Comparison of ENCODE assay signal across 8 mouse cellular contexts in the genomic region with DNA sequence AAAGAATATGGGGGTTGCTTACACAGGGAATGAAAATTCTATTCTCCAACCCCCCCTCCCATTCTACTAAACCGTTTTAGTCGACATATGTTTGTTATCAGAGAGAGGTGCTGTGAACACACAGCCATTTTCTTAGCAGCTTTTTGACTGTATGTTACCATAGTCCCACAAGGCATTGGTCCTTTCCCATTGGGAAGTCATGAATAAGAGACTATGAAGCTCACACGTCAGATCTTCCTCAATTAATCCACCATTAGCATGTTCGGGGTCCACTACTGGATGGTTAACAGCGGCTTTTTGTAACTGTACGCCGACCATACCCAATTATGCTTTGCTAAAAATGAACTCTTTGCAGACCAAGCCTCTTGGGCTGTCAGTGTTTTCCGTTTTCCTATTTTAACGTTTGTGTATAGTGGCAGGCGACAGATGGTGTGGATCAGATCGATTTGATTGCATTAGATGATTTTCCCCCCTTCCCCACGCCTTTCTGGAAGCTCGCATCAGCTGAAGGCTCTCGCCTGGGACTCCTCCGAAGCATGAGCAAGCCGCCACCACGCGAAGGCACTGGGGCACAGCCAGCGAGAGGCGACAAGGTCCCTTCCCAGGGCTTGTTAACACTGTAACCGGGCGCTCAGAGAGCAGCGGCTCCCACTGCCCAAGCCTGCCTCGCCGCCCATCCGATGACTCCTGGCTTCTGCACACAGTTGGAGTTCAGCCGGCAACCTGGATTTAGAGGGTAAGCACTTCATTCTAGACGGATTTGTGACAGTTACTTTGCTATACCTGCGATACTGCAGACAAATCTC.
DNase-seq lines count a peak whose midpoint lies in the region; ATAC-seq and TF ChIP-seq lines count a peak whose summit lies in the region.

No protein-coding gene starts in this region.

- DNase-seq in heart, postnatal 10 days = no peak
- DNase-seq in adrenal gland, postnatal 10 days = peak; percentile 37
- peak; percentile 38 for DNase-seq in layer of hippocampus, adult 9-11 months
- no peak for DNase-seq in gastrocnemius, postnatal 4 days (ENCODE audit: low spot score in 2 of 2)

- no peak for TF ChIP-seq POLR2A in embryonic fibroblast, embryonic 13.5 days (IDR thresholded peaks at IDR 0.05; ENCODE audit: low read depth, low read length)
- no peak for TF ChIP-seq POLR2A in myocyte (IDR thresholded peaks at IDR 0.05; ENCODE audit: insufficient read length, low read depth)

- no peaks in the 10 kb centered on the region for H3K79me2 ChIP-seq in myocyte (ENCODE audit: control insufficient read depth, insufficient read depth)

- no peak overlapping the region for H3K27ac ChIP-seq in heart, embryonic 11.5 days (ENCODE audit: low read depth, low read length)
- no peak overlapping the region for H3K27ac ChIP-seq in embryonic fibroblast, embryonic 13.5 days (ENCODE audit: insufficient read depth, low read length)

- H3K9ac ChIP-seq in heart, embryonic 11.5 days (ENCODE audit: low read depth, low read length) = no peak overlapping the region

- H3K36me3 ChIP-seq in heart, embryonic 11.5 days (ENCODE audit: control insufficient read depth, insufficient read depth, low read length) = no peaks in the 10 kb centered on the region
- no peaks in the 10 kb centered on the region for H3K36me3 ChIP-seq in myocyte (ENCODE audit: control insufficient read depth, insufficient read depth)

- no peak for TF ChIP-seq CTCF in embryonic fibroblast, embryonic 13.5 days (IDR thresholded peaks at IDR 0.05; ENCODE audit: borderline replicate concordance, insufficient read depth, low read length)

- intact Hi-C loops in heart, postnatal 10 days (cut with DNase I) = loop anchor here (5.0 kb wide), 3 partner anchors 453 to 1762 kb away; no protein-coding TSS in a partner anchor

- peak overlapping the region; percentile 30 for H3K4me3 ChIP-seq in heart, embryonic 11.5 days (ENCODE audit: low read depth, low read length)
- peak overlapping the region; percentile 25; the same call in 1 of the 2 replicates for H3K4me3 ChIP-seq in embryonic fibroblast, embryonic 13.5 days (ENCODE audit: insufficient read depth, low read length)
- no peak overlapping the region for H3K4me3 ChIP-seq in myocyte

- peak overlapping the region; percentile 66 for H3K4me2 ChIP-seq in heart, embryonic 11.5 days
- peak overlapping the region; percentile 58 for H3K4me2 ChIP-seq in myocyte (ENCODE audit: low read depth)

- peaks cover 36% of the 10 kb centered on the region for H3K27me3 ChIP-seq in heart, embryonic 11.5 days (ENCODE audit: control insufficient read depth, insufficient read depth, low read length)
- H3K27me3 ChIP-seq in myocyte (ENCODE audit: control insufficient read depth, insufficient read depth, insufficient read length) = no peaks in the 10 kb centered on the region

- no peaks in the 10 kb centered on the region for H3K9me3 ChIP-seq in heart, embryonic 11.5 days (replicated peaks; ENCODE audit: control insufficient read depth, low read length)

- peaks cover 8% of the 10 kb centered on the region for H3K4me1 ChIP-seq in heart, embryonic 11.5 days (ENCODE audit: control insufficient read depth, insufficient read depth, low read length)
- peaks cover 4% of the 10 kb centered on the region; the same call in 1 of the 2 replicates for H3K4me1 ChIP-seq in embryonic fibroblast, embryonic 13.5 days (ENCODE audit: control insufficient read depth, insufficient read depth, low read length)

- no peak for ATAC-seq in heart, embryonic 11.5 days (replicated peaks; ENCODE audit: insufficient number of reproducible peaks, low FRiP score, low TSS enrichment)
- ATAC-seq in megakaryocyte progenitor cell, adult 5-6 weeks (replicated peaks; ENCODE audit: poor library complexity) = no peak

- no peak overlapping the region for H3ac ChIP-seq in myocyte (ENCODE audit: control insufficient read depth, insufficient read length)

- WGBS in heart, embryonic 11.5 days (ENCODE audit: insufficient replicate concordance) = 9% methylated on average over 29 of the region's 29 CpGs

TF ChIP-seq in myocyte, 11 proteins besides CTCF, POLR2A, EP300 and RAD21:
- no peak for TF ChIP-seq MYOD1 (IDR thresholded peaks at IDR 0.05; ENCODE audit: control insufficient read depth in 1 of 3, insufficient read length in 2 of 3, low read depth in 2 of 3)
- no peak for TF ChIP-seq MAX (IDR thresholded peaks at IDR 0.05; ENCODE audit: low read depth)
- TF ChIP-seq TCF3 (IDR thresholded peaks at IDR 0.05; ENCODE audit: insufficient read length, low read depth) = no peak
- TF ChIP-seq MYOG (IDR thresholded peaks at IDR 0.05; ENCODE audit: control insufficient read depth in 1 of 3, insufficient read depth in 1 of 3, insufficient read length in 2 of 3, low read depth in 2 of 3) = no peak
- no peak for TF ChIP-seq E2F4 (IDR thresholded peaks at IDR 0.05; ENCODE audit: insufficient read depth)

Comparison
In these comparisons a context has a peak if more than half of its experiments do, and no peak if none do; other contexts are left out.
1. DNase-seq: peak in adrenal gland, postnatal 10 days (single experiment) and layer of hippocampus, adult 9-11 months (single experiment); none in heart, postnatal 10 days (0 of 2) and gastrocnemius, postnatal 4 days (0 of 2).